Mouse (Mus musculus): Measurements from ENCODE around the gene C330007P06Rik. TPM values are rescaled to one million over a fixed set of nuclear protein-coding genes. Genes with fewer than 3 reads are reported as not detected.

Gene C330007P06Rik
- total RNA-seq, 4 experiments from 2014 or later, result 37.8 to 41.6 (median 41.1) TPM

DNA sequence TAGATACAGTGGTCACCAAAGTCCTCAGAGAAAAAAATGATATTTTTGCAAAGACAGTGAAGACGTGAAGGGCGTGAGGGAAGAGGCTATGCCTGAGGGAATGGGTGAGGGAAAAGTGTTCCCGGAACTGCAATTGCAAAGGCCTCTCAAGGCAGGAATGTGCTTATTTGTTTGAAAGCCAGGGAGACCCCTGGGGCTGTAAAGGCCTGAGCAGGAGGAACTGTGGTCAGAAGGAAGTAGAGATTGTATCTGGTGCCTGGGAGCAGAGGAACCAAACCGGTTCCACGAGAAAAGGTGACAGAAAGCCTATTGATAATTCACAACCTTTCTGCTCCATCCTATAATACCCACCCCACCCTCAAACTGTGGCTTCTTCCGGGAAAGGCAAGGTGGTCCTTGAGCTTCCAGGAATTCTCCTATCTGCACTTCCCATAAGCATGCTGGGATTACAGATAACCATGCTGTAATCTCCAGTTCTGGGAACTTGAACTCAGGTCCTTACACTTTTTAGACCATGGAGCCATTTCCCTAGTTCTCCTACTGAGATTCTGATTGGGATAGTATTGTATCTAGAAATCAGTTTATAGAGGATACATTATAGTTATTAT is 36.7 kb downstream of the C330007P06Rik start:
- DNase-seq (ENCODE audit: low spot score in 2 of 2), result no peak

DNA sequence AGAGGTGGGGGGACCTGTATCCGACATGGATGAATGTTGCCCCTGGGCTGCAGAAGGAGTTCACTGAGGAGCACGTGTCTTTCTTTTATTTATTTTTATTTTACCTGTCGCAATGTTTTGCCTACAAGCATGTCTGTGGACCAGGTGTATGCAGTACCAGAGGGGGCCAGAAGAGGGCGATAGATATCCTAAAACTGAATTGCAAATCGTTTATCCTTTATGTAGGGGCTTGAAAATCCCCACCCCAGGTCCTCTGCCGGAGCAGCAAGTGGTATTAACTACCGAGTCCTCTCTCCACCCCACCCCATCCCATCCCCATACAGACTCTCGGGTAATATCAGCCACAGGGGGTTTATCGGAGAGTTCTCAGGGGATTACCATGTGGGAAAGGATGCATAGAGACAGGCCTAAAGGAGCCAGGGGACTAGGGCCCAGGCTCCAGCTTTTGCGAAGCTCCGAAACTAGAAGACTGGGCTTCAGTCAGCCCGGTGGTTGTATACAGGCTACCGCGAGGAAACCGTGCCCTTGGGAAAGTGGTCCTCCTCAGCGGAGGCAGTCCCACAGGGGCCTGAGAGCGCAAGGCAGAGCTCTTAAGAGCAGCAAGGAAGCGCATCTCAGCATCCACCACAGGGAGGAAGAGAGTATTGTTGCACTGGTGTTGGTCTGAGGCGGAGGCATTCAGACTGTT is 40.4 kb downstream of the C330007P06Rik start:
- DNase-seq (ENCODE audit: low spot score in 2 of 2), result peak; percentile 11 to 55

DNA sequence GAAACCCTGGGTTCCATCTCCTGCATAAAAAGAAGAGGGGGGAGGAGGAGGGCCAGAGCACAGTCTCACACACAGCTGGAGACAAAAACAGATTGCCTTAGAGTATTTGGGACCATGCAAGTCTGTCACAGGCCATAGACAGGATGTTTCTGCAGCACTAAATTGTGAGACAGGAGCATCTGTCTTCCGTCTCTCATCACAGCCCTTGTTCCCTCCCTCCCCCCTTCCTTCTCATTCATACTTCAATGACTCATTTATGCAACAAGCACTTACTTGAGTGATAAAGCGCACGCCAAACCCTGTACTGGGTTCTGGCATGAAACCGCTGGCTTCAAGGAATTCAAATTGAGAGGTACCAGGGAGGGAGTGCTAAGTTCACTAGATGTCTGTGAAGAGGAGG is 42.3 kb downstream of the C330007P06Rik start:
- DNase-seq (ENCODE audit: low spot score in 2 of 2), result no peak

- DNase-seq (ENCODE audit: low spot score in 2 of 2), result no peak
Measured at GRCm38 (mm10) chrX:36830271-36830670, 43.6 kb downstream of the C330007P06Rik start.

GRCm38 (mm10) chrX:36826873-36827272 is 47.0 kb downstream of the C330007P06Rik start:
- no peak for DNase-seq (ENCODE audit: low spot score in 2 of 2)

DNA sequence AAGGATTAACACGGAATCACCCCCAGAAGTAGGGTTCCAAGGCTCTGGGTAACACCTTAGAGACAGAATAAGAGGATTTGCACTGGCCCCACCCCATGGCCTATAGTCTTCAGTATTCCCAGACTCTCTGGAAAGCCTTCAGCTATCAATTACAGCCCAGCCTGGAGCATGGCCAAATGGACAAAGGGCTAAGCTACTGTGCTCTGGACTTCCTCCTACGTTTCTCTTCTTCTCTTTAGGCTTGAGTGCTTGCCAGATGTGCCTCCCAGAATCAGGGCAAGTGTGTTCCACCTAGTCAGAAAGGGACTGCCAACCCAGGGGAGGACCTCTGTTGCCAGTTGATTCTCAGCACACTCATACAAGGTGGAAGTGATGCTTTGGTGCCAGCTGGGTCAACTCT is 48.9 kb downstream of the C330007P06Rik start:
- no peak for DNase-seq (ENCODE audit: low spot score in 2 of 2)

- no peak for DNase-seq (ENCODE audit: low spot score in 2 of 2)
Measured at GRCm38 (mm10) chrX:36823932-36824711, 49.8 kb downstream of the C330007P06Rik start.

DNA sequence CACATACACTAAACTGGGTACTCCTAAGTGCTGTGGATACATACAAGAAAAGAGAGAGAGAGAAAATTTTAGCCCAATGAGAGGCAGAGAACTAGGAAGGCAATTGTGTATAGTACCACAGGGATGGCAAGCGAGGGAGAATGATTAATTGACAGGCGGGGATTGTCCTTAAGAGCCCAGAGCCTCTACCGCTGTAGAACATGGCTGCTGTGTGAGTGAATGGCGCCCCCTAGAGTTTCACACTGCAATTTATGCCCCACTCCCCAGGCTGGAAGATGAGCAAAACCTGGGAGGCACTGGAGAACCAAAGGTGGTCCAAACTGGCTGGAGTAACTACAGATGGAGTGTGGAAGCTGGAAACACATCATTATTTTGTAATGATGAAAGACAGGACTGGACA is 53.7 kb downstream of the C330007P06Rik start:
- DNase-seq (ENCODE audit: low spot score in 2 of 2), result peak in 1 of 2 experiments; percentile 24

GRCm38 (mm10) chrX:36819575-36819974 is 54.3 kb downstream of the C330007P06Rik start:
- no peak for DNase-seq (ENCODE audit: low spot score in 2 of 2)

- no peak for DNase-seq (ENCODE audit: low spot score in 2 of 2)
Measured at GRCm38 (mm10) chrX:36816953-36817441, 56.9 kb downstream of the C330007P06Rik start.

- DNase-seq (ENCODE audit: low spot score in 2 of 2), result no peak
Measured at GRCm38 (mm10) chrX:36816368-36816899, 57.5 kb downstream of the C330007P06Rik start.

- DNase-seq (ENCODE audit: low spot score in 2 of 2), result no peak
Measured at GRCm38 (mm10) chrX:36815439-36815838, 58.5 kb downstream of the C330007P06Rik start.

DNA sequence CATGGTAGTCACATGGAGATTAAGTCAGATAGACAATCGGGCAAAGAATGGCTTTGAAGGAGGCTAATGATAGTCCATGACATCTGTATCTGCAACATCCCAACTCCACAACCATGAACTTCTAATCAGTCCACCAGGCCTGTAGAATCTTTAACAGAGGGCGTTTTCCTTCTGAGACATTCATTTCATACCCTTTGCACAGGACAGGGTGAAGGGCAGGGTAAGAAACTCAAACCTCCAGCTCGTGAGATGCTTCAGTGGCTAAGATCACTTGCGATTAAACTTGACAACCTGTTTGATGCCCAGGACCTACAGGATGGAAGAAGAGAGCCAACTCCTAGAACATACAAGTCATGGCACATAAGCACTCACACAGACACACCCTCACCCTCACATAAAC is 58.9 kb downstream of the C330007P06Rik start:
- DNase-seq (ENCODE audit: low spot score in 2 of 2), result no peak

DNA sequence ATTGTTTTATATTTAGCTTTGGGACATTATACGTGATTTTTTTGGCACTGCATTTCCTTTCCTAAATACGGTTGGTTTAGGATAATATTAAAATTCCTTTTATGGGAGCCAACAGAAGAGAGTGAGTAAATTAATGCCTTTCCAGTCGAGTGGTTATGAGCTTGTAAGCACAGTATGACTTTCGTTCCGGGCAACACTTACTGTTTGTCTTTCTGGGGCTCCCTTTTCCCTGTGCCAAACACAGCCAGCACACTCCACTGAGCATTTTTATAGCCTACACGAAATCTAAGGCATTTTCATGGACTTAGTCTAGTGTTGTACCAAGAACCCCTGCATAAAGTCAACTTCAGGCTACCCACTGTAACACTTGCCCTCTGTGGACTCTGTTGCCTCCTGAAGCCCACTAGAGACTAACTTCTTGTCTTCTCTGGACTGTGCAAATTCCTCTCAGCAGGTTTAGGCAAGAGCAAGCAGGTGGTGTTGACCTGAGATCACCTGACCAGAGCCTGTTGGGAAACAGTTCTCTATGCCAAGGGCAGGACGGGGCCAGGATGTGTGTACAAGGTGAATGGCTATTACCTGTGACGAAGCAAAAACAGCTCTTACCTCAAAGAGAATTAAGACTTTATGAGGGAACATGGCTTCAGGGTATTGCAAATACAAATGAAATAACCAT is 59.6 kb downstream of the C330007P06Rik start:
- no peak for DNase-seq (ENCODE audit: low spot score in 2 of 2)

DNA sequence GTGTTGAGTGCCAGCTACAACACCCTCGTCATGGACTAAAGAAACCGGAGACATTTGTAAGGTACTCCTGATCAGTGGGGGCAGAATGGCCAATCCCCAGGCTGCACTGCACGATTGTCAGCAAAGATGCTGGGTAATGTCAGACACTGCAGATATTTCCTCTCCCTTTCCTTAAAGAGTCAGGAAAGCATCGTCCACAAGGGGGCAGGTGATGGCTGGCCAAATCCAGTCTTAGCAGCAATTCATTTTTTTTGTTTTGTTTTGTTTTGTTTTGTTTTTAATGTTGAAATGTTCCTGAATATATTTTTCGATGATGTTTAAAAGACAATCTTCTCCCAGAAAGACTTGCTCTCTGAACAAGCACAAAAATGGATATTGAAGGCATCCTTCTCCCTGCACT is 62.5 kb downstream of the C330007P06Rik start:
- DNase-seq (ENCODE audit: low spot score in 2 of 2), result no peak

DNA sequence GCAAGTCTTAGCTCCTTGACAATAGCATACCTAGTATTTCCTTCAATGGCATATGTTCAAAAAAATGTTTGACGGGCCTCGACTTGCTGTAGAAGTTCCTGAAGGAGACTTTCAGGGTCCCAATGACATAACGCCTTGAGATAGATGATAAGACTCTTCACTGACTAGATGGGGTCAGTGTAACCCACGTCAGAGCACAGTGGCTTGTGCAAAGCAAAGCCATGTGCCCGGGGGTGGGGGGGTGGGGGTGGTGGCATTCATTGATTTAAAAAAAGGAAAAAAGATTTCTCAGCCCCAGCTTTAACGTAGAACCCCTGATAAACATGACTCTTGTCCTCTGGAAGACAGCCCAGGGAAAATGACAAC is 65.6 kb downstream of the C330007P06Rik start:
- no peak for DNase-seq (ENCODE audit: low spot score in 2 of 2)

DNA sequence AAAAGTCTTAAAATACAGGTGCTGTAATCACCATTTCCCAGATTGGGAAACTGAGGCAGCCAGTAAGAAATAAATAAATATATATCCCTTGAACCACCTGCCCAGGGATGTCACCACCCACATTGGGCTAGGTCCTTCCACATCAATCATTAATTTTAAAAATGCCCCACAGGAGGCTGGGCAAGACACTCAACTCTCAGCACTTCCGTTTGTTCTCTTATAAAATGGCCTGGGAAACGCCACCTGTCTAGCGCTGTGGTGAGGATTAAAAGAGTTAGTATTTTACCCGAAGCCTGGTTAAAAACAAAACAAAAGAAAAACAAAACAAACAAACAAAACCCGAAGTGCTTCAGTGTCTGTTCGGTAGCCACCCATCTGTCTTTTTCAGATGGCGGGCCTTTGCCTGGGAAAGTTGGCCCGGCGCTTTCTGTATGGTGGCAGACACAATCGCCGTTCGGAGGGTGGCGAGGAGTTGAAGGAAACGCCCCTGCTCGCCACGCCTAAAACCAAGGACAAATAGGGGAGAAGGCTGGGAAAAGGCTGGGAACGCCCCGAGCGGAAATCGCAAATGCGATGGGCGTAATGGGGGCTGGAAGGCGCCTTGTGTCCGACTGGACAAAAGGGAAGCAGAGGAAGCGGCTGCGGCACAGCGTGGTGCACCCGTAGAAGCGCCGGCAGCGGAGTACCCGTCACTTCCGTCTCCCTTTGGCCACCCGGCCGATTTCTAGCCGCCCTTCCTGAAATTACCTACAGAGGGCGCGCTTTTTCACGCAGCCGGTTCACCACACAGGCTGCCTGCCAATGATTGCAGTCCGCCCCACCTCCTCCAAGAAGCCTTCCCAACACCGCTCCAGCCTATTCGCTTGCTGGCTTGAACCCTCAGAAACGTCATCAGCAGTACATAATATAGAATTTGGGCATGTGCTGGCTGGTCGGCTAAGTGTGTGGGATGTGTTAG is 66.3 kb downstream of the C330007P06Rik start:
- peak; percentile 88 to 89 for DNase-seq (ENCODE audit: low spot score in 2 of 2)

DNA sequence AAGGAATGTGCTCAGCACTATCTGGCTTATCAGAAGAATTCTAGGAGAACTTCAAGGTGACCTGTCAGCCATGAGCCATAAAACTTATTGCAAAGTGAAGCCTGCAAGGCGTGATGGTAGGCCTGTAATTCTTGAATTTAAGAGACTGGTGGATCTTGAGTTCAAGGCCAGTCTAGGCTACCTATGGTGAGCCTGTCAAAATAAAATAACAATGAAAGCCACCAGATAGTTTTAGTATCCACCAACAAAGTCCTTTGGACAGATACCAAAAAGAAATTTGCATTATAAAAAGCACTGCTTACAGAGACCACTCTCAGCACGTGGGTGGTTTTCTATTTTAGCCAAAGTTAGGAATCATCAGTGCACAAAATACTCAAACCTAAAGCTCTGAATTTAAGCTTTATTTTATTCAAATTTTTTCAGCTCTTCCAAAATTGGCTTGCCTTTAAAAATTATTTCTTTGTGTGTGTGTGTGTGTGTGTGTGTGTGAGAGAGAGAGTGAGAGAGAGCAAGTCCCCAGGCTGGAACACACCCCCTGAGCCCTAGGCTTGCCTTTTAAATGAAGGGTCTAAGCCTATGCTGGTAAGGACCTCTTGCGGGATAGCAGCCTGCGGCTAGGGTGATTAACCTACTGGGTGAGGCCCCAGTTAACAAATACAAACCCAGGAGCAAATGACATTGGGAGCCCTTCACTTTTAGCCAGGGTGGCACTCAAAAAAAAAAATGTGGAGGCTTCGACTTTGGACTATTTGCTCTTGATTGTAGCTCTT is 68.3 kb downstream of the C330007P06Rik start:
- no peak for DNase-seq (ENCODE audit: low spot score in 2 of 2)

DNA sequence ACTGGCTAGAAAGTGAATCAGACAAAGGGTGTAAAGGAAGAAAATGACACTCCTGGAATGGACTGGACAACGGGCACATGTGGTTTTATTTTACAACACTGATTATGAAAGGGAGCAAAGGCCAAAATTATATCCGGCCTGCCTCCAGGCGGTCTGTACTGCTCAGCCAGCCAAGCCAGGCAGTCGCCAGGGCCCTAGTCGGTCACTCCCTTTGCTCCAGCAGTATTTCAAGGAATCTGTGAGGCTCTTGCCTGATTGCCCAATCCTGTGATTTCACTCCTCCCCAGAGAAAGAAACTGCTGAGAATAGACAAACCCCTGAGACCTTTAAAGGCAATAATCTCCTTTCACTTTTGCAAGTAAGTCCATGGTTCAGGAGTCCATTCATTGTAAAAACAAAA is 69.7 kb downstream of the C330007P06Rik start:
- DNase-seq (ENCODE audit: low spot score in 2 of 2), result no peak

- no peak for DNase-seq (ENCODE audit: low spot score in 2 of 2)
Measured at GRCm38 (mm10) chrX:36803189-36803588, 70.7 kb downstream of the C330007P06Rik start.
